ENCODE assay signal across 8 mouse cellular contexts in the genomic region with DNA sequence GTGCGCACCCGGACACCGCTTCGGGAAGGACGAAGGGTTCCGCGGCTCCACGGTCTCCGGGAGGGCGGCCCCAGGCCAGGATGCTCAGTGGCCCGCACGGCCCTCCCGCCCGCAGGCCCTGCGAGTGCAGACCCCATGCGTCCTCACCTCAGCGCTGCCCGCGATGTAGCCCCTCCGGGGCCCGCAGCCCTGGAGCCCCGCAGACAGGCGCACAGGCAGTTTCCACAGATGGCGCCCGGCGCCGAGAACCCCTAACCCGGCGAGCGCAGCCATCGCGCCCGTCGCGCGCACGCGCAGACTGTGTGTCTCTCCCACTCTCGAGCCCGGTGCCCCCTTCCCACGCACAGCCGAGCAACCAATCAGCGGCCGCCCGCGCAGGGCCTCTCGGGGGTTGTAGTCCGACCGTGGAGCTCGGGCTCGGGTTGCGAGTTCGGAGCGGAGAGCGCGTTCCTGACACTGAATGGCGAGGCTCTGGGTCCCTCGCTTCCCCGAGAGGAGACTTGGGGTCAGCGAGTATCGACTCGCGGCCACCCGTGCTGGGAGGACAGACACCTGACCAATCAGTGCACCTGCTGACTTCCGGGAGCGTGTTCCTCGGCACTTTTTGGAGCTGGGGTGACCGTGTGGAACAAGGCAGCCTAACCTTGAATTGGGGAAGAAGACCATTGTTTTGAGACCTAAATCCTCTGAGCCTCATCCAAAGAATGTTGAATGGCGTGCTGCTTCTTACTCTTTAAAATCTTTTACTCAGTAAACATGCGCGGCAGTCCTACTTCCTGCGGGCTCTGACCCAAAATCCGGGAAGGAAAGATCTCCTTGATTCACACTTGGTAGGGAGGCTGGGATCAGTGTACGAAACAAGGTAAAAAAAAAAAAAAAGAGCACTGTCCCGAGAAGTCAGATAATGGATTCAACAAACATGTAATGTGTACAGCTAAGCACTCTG. TPM values are rescaled to one million over a fixed set of nuclear protein-coding genes. Genes with fewer than 3 reads are reported as not detected.
DNase-seq lines count a peak whose midpoint lies in the region; ATAC-seq and TF ChIP-seq lines count a peak whose summit lies in the region.

A gene (minus strand): TSS at position 300 of the 946 bp plus-strand sequence.

- TF ChIP-seq POLR2A in bone marrow, adult 2 months (IDR thresholded peaks at IDR 0.05; ENCODE audit: borderline replicate concordance, control insufficient read depth, low read depth, low read length): peak; percentile 72; the same call in 1 of the 2 replicates

- H3K4me1 ChIP-seq in bone marrow, adult 2 months (ENCODE audit: control insufficient read depth, insufficient read depth, low read length): peaks cover 1% of the 10 kb centered on the region
- H3K4me1 ChIP-seq in embryonic facial prominence, embryonic 15.5 days: peaks cover 21% of the 10 kb centered on the region
- H3K4me1 ChIP-seq in kidney, embryonic 14.5 days (ENCODE audit: control insufficient read depth, insufficient read depth, low read length): peaks cover 9% of the 10 kb centered on the region; the same call in 1 of the 2 replicates
- H3K4me1 ChIP-seq in limb, embryonic 15.5 days: peaks cover 16% of the 10 kb centered on the region

- H3K36me3 ChIP-seq in embryonic facial prominence, embryonic 15.5 days: no peaks in the 10 kb centered on the region
- no peaks in the 10 kb centered on the region for H3K36me3 ChIP-seq in kidney, embryonic 14.5 days (ENCODE audit: control insufficient read depth, insufficient read depth, low read length)
- 0 out of 2 replicates have a peak, but pooled peaks cover 2% of the 10 kb centered on the region for H3K36me3 ChIP-seq in limb, embryonic 15.5 days

- ATAC-seq in embryonic facial prominence, embryonic 15.5 days (ENCODE audit: insufficient number of reproducible peaks, low FRiP score, low TSS enrichment, low read depth): peak; percentile 98
- peak; percentile 98 for ATAC-seq in kidney, embryonic 14.5 days (ENCODE audit: low FRiP score, low TSS enrichment)
- ATAC-seq in limb, embryonic 15.5 days (ENCODE audit: insufficient number of reproducible peaks, low FRiP score, low TSS enrichment, low read depth): peak; percentile 95

- H3K9me3 ChIP-seq in embryonic facial prominence, embryonic 15.5 days (replicated peaks): no peaks in the 10 kb centered on the region
- H3K9me3 ChIP-seq in kidney, embryonic 14.5 days (ENCODE audit: control insufficient read depth, low read length): no peaks in the 10 kb centered on the region
- H3K9me3 ChIP-seq in limb, embryonic 15.5 days: no peaks in the 10 kb centered on the region

- H3K4me3 ChIP-seq in bone marrow, adult 2 months (replicated peaks; ENCODE audit: control insufficient read depth, low read depth, low read length): peak within 1 kb of the TSS; percentile 87
- peak within 1 kb of the TSS; percentile 73 for H3K4me3 ChIP-seq in embryonic facial prominence, embryonic 15.5 days (replicated peaks)
- H3K4me3 ChIP-seq in kidney, embryonic 14.5 days (ENCODE audit: low read length): peak within 1 kb of the TSS; percentile 92
- peak within 1 kb of the TSS; percentile 96 for H3K4me3 ChIP-seq in limb, embryonic 15.5 days

- no peaks in the 10 kb centered on the region for H3K27me3 ChIP-seq in embryonic facial prominence, embryonic 15.5 days
- H3K27me3 ChIP-seq in kidney, embryonic 14.5 days (ENCODE audit: control insufficient read depth, insufficient read depth, low read length): no peaks in the 10 kb centered on the region
- 0 out of 2 replicates have a peak, but pooled peaks cover 5% of the 10 kb centered on the region for H3K27me3 ChIP-seq in limb, embryonic 15.5 days

- peak within 1 kb of the TSS; percentile 85 for H3K4me2 ChIP-seq in embryonic facial prominence, embryonic 15.5 days (replicated peaks)
- H3K4me2 ChIP-seq in kidney, embryonic 14.5 days (replicated peaks; ENCODE audit: low read depth, low read length): peak within 1 kb of the TSS; percentile 71
- peak within 1 kb of the TSS; percentile 87 for H3K4me2 ChIP-seq in limb, embryonic 15.5 days

- H3K27ac ChIP-seq in bone marrow, adult 2 months (ENCODE audit: control insufficient read depth, insufficient read depth, low read depth, low read length, poor library complexity): peak within 1 kb of the TSS; percentile 10; the same call in 1 of the 2 replicates
- 0 out of 2 replicates have a peak within 1 kb of the TSS, but pooled peaks have one; percentile 6 for H3K27ac ChIP-seq in embryonic facial prominence, embryonic 15.5 days (replicated peaks)
- H3K27ac ChIP-seq in kidney, embryonic 14.5 days (ENCODE audit: low read depth, low read length): no peak within 1 kb of the TSS
- peak within 1 kb of the TSS; percentile 61 for H3K27ac ChIP-seq in limb, embryonic 15.5 days

- TF ChIP-seq CTCF in bone marrow, adult 2 months (IDR thresholded peaks at IDR 0.05; ENCODE audit: control insufficient read depth, insufficient read depth, low read length): no peak

- DNase-seq in 416B (ENCODE audit: low read depth): peak; percentile 85
- DNase-seq in heart, adult 9 months (ENCODE audit: low spot score in 2 of 2): peak; percentile 90 to 91
- DNase-seq in monocyte, adult 2 months (ENCODE audit: low read depth in 1 of 2, low spot score in 2 of 2): peak; percentile 20 to 74
- peak; percentile 93 for DNase-seq in spleen, postnatal 36 days (ENCODE audit: low spot score in 2 of 2)

- WGBS in bone marrow, adult 2 months: under 1% methylated on average over 75 of the region's 75 CpGs
- WGBS in embryonic facial prominence, embryonic 15.5 days: under 1% methylated on average over 75 of the region's 75 CpGs
- under 1% methylated on average over 71 of the region's 75 CpGs for WGBS in kidney, embryonic 14.5 days
- WGBS in limb, embryonic 15.5 days: under 1% methylated on average over 74 of the region's 75 CpGs

- H3K9ac ChIP-seq in embryonic facial prominence, embryonic 15.5 days: peak within 1 kb of the TSS; percentile 66
- H3K9ac ChIP-seq in kidney, embryonic 14.5 days (ENCODE audit: low read depth, low read length): peak within 1 kb of the TSS; percentile 87
- H3K9ac ChIP-seq in limb, embryonic 15.5 days: peak within 1 kb of the TSS; percentile 89

RNA-seq across cellular contexts. Expression of the gene that starts here (rescaled TPM):
- 17.1 and 25.3 TPM in 2 replicates for polyA plus RNA-seq in bone marrow, adult 2 months (2011; ENCODE audit: insufficient read depth, insufficient read length, low replicate concordance, missing spikeins)
- polyA plus RNA-seq in embryonic facial prominence, embryonic 15.5 days (2015; fragmentation: Nextera tagmentation; extraction: Ambion mirVana): 17.6 and 18.0 TPM in 2 replicates
- 13.7 and 15.2 TPM in 2 replicates for polyA plus RNA-seq in kidney, embryonic 14.5 days (2014; fragmentation: Nextera tagmentation; extraction: Ambion mirVana)
- 16.2 and 16.9 TPM in 2 replicates for polyA plus RNA-seq in limb, embryonic 15.5 days (2015; fragmentation: Nextera tagmentation; extraction: Ambion mirVana)
